Mouse (Mus musculus) stomach, embryonic 15.5 days (tissue): ENCODE results near the gene Fam221b. TPM values are rescaled to one million over a fixed set of nuclear protein-coding genes. Genes with fewer than 3 reads are reported as not detected.

Source experiments
- microRNA-seq: library from miRNA; unstranded; fragments of <30 nt; microRNA quantifications from one replicate; pipeline ENCODE4, GENCODE M21; 2016
- polyA plus RNA-seq: library from polyadenylated mRNA; unstranded; fragments of >200 nt; fragmentation: Nextera tagmentation; extraction: Ambion mirVana; gene quantifications from 2 replicates; pipeline ENCODE4 v1.2.1, GENCODE M21; 2015

Gene Fam221b
- polyA plus RNA-seq, 1 experiment from 2014 or later, result 4.1 TPM

Small RNA genes lying within 50 kb of the gene (microRNA-seq; reads per million reads assigned to microRNA genes)
- gene Gm25262, result not detected

Other genes with a start within 250 kb of the Fam221b start
- 0.22 TPM in 1 of 2 replicates, not detected in the other for gene Fam166b, start 240.0 kb downstream of the Fam221b start, polyA plus RNA-seq
- gene Tesk1, start 227.2 kb downstream of the Fam221b start, polyA plus RNA-seq, result 6.2 and 7.4 TPM in 2 replicates
- gene Cd72, start 214.5 kb downstream of the Fam221b start, polyA plus RNA-seq, result 3.3 and 5.2 TPM in 2 replicates
- gene Sit1, start 185.4 kb downstream of the Fam221b start, polyA plus RNA-seq, result not detected in 2 replicates
- gene Ccdc107, start 176.2 kb downstream of the Fam221b start, polyA plus RNA-seq, result 104 and 105 TPM in 2 replicates
- 44.5 and 52.0 TPM in 2 replicates for gene Arhgef39, start 169.4 kb downstream of the Fam221b start, polyA plus RNA-seq
- 30.9 and 45.8 TPM in 2 replicates for gene Car9, start 162.2 kb downstream of the Fam221b start, polyA plus RNA-seq
- 795 and 837 TPM in 2 replicates for gene Tpm2, start 145.4 kb downstream of the Fam221b start, polyA plus RNA-seq
- gene Creb3, start 106.8 kb downstream of the Fam221b start, polyA plus RNA-seq, result 69.4 and 70.8 TPM in 2 replicates
- 76.9 and 81.1 TPM in 2 replicates for gene Tln1, start 106.5 kb downstream of the Fam221b start, polyA plus RNA-seq
- gene Rgp1, start 90.4 kb downstream of the Fam221b start, polyA plus RNA-seq, result 24.5 and 30.8 TPM in 2 replicates
- gene Gba2, start 90.3 kb downstream of the Fam221b start, polyA plus RNA-seq, result 15.6 and 16.1 TPM in 2 replicates
- gene Msmp, start 84.7 kb downstream of the Fam221b start, polyA plus RNA-seq, result 0.85 and 1.8 TPM in 2 replicates
- gene Npr2, start 37.2 kb downstream of the Fam221b start, polyA plus RNA-seq, result 9.3 TPM in 2 replicates
- 0.80 and 1.0 TPM in 2 replicates for gene Spag8, start 15.6 kb downstream of the Fam221b start, polyA plus RNA-seq
- 108 and 116 TPM in 2 replicates for gene Hint2, start 12.7 kb downstream of the Fam221b start, polyA plus RNA-seq
- 4.0 and 4.6 TPM in 2 replicates for gene Tmem8b, start 174 bp downstream of the Fam221b start, polyA plus RNA-seq
- not detected in 2 replicates for gene Olfr70, start 31.7 kb upstream of the Fam221b start, polyA plus RNA-seq
- not detected in 2 replicates for gene Olfr71, start 41.1 kb upstream of the Fam221b start, polyA plus RNA-seq
- 0.67 and 0.87 TPM in 2 replicates for gene Hrct1, start 58.0 kb upstream of the Fam221b start, polyA plus RNA-seq
- gene Spaar, start 60.9 kb upstream of the Fam221b start, polyA plus RNA-seq, result 0.09 and 0.18 TPM in 2 replicates
- gene Olfr159, start 101.9 kb upstream of the Fam221b start, polyA plus RNA-seq, result not detected in 2 replicates
- gene Olfr156, start 154.8 kb upstream of the Fam221b start, polyA plus RNA-seq, result not detected in 2 replicates
- gene Olfr157, start 171.1 kb upstream of the Fam221b start, polyA plus RNA-seq, result not detected in 2 replicates
- not detected in 2 replicates for gene Olfr155, start 182.4 kb upstream of the Fam221b start, polyA plus RNA-seq
- gene Reck, start 206.4 kb upstream of the Fam221b start, polyA plus RNA-seq, result 21.8 and 22.4 TPM in 2 replicates